Mouse (Mus musculus) erythroblast, embryonic 14.5 days (primary cell): ENCODE results near the gene Chic1.

Experiments
- GATA1 ChIP-seq: IDR thresholded peaks from 2 replicates; pipeline ENCODE4 v1.6.1; 2012; ENCODE audit warnings: low read length, inconsistent platforms, mixed read lengths
- TAL1 ChIP-seq: IDR thresholded peaks from 3 replicates; pipeline ENCODE4 v1.6.1; 2012; ENCODE audit warnings: low read length, inconsistent platforms, mixed read lengths

DNA sequence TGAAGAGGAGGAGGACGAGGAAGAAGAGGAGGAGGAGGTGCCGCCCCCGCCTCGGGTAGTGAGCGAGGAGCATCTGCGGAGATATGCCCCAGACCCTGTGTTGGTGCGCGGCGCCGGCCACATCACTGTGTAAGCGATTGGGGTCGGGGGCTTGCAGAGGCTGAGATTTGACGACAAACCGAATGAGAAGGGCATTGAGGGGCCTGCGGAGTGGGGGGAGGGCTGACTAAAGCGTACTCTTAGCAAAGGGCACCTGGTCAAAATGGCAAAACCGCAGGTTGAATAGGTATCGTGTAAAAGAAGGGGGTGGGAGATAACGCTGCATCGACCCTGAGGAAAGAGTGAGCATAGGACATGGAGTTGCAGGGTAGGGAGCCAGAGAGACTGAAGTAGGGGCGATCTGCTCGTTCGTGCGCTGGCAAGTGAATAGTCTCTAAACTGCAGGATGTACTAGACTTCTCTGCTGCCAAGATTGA is 523 bp downstream of the Chic1 start:
- TF ChIP-seq TAL1 (no peak), GATA1 (no peak)
